Mouse (Mus musculus) erythroblast, embryonic 14.5 days (primary cell): Measurements from ENCODE around the gene Prkag3.

Experiments
- GATA1 ChIP-seq: IDR thresholded peaks from 2 replicates; pipeline ENCODE4 v1.6.1; 2012; ENCODE audit warnings: low read length, inconsistent platforms, mixed read lengths
- TAL1 ChIP-seq: IDR thresholded peaks from 3 replicates; pipeline ENCODE4 v1.6.1; 2012; ENCODE audit warnings: low read length, inconsistent platforms, mixed read lengths

DNA sequence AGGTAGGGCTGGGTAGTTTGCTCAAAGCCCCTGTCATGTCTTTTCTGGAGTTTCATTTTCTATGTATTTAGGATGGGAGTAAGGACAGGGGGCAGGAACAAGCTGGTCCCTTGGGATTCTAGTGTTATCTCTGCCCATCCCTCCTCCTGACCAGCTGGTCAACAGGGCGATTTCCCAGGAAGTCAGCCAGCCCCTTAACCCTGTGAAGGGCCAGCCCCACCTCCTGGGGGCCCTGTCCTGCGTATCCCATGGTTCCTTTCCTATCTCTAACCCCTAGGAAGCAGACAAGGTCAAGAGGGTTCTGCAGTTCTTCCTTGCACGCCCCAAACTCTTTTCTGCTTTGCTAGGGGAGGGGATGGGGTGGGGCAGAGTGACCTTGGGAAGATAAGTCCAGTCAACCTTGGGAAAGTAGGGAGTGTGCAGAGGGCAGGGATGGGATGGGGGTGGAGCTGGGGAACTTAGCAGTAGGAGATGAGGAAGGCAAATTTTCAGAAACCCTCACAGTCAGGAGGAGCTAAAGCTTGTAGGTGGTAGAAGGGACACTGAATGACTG lies 30.0 kb upstream of the Prkag3 start:
- no peak for TF ChIP-seq GATA1
- TF ChIP-seq TAL1: no peak
